Mouse (Mus musculus): ENCODE measurements around the gene Arvcf. TPM values are rescaled to one million over a fixed set of nuclear protein-coding genes. Genes with fewer than 3 reads are reported as not detected.
A peak's percentile ranks its signal among the peaks of the same experiment; 100 is the strongest.

Gene Arvcf
- polyA plus RNA-seq, 1 experiment from 2014 or later = 33.1 TPM

MicroRNA genes within 50 kb of the gene (microRNA counts, 519-probe panel; counts per million panel counts)
- microRNA mmu-miR-185 = 2,839 counts per million, percentile 73 among the panel's probes with 10 or more counts

Small RNAs within 50 kb of the gene (microRNA-seq; reads per million reads assigned to microRNA genes)
- gene Gm26219 (not detected), gene Mir185 (540 reads per million, percentile 73 among the genes with 10 or more reads in this experiment)

Other genes with a start within 250 kb of the Arvcf start
- 0.16 and 0.85 TPM in 2 replicates for gene Rtn4r, start 220.5 kb upstream of the Arvcf start, polyA plus RNA-seq (2015; fragmentation: Nextera tagmentation; extraction: Ambion mirVana)
- 0.17 TPM in 1 of 2 replicates, not detected in the other for gene Ccdc188, start 130.3 kb upstream of the Arvcf start, polyA plus RNA-seq (2015; fragmentation: Nextera tagmentation; extraction: Ambion mirVana)
- gene Zdhhc8, start 113.0 kb upstream of the Arvcf start, polyA plus RNA-seq (2015; fragmentation: Nextera tagmentation; extraction: Ambion mirVana) = 16.3 and 22.7 TPM in 2 replicates
- gene Trmt2a, start 99.5 kb upstream of the Arvcf start, polyA plus RNA-seq (2015; fragmentation: Nextera tagmentation; extraction: Ambion mirVana) = 65.9 and 69.9 TPM in 2 replicates
- 295 and 343 TPM in 2 replicates for gene Ranbp1, start 99.5 kb upstream of the Arvcf start, polyA plus RNA-seq (2015; fragmentation: Nextera tagmentation; extraction: Ambion mirVana)
- 3.2 TPM in 1 of 2 replicates, not detected in the other for gene Gm49776, start 89.9 kb upstream of the Arvcf start, polyA plus RNA-seq (2015; fragmentation: Nextera tagmentation; extraction: Ambion mirVana)
- gene Dgcr8, start 58.9 kb upstream of the Arvcf start, polyA plus RNA-seq (2015; fragmentation: Nextera tagmentation; extraction: Ambion mirVana) = 19.0 and 20.3 TPM in 2 replicates
- gene Tango2, start 79 bp upstream of the Arvcf start, polyA plus RNA-seq (2015; fragmentation: Nextera tagmentation; extraction: Ambion mirVana) = 72.9 and 74.6 TPM in 2 replicates
- 38.4 and 39.6 TPM in 2 replicates for gene Txnrd2, start 78.2 kb downstream of the Arvcf start, polyA plus RNA-seq (2015; fragmentation: Nextera tagmentation; extraction: Ambion mirVana)
- 128 and 142 TPM in 2 replicates for gene Comt, start 78.7 kb downstream of the Arvcf start, polyA plus RNA-seq (2015; fragmentation: Nextera tagmentation; extraction: Ambion mirVana)
- 12.7 TPM in 2 replicates for gene Gnb1l, start 150.5 kb downstream of the Arvcf start, polyA plus RNA-seq (2015; fragmentation: Nextera tagmentation; extraction: Ambion mirVana)
- 2.0 and 2.7 TPM in 2 replicates for gene Rtl10, start 150.7 kb downstream of the Arvcf start, polyA plus RNA-seq (2015; fragmentation: Nextera tagmentation; extraction: Ambion mirVana)
- 0.47 and 1.5 TPM in 2 replicates for gene Tbx1, start 242.5 kb downstream of the Arvcf start, polyA plus RNA-seq (2015; fragmentation: Nextera tagmentation; extraction: Ambion mirVana)

Data from heart, embryonic 16.5 days (tissue).